Mouse (Mus musculus) mouse trophoblast stem cell (cell line): Measurements from ENCODE around the gene Ctdspl.

ENCODE experiments used
- in situ Hi-C, 2 experiments: fragments of 300-500 bp; cut with MseI, MboI; formaldehyde crosslinking; loops; 2 replicates in 1 of 2; 3 replicates in 1 of 2; pipeline ENCODE4 v1.15.1; 2025

The Ctdspl gene

GRCm38 (mm10) chr9:118949124-118949523, 22.9 kb downstream of the Ctdspl start:
- in situ Hi-C loops: no loop called here

DNA sequence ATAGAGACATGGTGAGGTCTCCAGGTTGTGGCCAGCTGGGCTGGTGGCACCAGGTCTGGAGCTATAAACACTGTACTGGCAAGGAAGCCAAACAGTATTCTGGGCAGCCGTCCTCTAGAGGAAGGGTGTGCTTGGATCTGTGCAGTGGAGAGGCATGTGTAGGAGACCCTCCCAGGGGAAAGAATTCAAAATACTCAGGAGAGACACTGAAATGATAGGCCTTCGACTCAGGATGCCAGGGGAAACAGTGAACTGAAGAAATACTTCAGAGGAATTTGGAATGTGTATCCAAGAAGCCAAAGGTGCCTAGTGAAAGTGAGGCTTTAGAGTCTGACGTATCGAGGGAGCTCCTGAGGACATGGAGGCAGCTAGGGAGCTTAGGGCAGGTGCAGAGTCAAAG, 23.4 kb downstream of the Ctdspl start:
- in situ Hi-C loops: no loop called here

DNA sequence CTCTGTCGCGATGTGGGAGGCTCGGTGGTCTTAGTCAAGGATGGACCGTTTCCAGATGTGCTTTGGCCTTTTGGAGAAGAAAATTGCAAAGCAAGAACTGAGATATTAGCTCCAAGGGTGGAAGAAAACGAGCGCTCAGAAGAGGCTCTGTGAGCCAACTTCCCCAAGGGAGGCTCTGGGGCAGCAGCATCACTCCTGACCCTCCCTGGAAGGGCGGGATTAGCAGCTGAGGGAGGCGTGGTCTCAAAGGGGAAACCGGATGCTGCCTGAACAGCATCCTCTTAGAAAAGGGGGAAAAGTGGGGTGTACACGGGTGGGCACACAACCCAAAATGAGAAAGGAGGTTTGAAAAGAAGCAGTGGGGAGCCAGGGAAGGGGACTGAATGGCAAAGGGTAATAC, 23.8 kb downstream of the Ctdspl start:
- in situ Hi-C loops: no loop called here

GRCm38 (mm10) chr9:118950751-118951150, 24.5 kb downstream of the Ctdspl start:
- in situ Hi-C loops: no loop called here

GRCm38 (mm10) chr9:118951381-118951780, 25.1 kb downstream of the Ctdspl start:
- in situ Hi-C loops: no loop called here

DNA sequence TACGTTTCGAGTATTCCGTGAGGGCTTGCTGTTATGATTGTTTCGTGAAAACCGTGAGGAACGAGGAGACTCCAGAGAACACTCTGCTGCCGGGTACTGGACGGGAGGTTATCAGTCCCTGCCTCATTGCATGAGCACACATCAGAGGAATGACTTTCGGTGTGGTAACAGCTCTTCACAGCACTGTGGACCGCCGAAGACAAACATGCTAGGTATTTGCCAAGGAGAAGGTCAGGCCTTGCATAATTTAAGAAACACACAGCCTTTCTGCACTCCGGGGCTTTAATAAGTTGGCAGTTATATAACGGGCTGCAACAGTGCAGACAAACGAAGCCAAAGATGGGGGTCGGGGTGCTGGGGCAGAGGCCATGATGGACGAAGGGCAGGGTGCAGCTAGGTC, 25.9 kb downstream of the Ctdspl start:
- in situ Hi-C loops: no loop called here

DNA sequence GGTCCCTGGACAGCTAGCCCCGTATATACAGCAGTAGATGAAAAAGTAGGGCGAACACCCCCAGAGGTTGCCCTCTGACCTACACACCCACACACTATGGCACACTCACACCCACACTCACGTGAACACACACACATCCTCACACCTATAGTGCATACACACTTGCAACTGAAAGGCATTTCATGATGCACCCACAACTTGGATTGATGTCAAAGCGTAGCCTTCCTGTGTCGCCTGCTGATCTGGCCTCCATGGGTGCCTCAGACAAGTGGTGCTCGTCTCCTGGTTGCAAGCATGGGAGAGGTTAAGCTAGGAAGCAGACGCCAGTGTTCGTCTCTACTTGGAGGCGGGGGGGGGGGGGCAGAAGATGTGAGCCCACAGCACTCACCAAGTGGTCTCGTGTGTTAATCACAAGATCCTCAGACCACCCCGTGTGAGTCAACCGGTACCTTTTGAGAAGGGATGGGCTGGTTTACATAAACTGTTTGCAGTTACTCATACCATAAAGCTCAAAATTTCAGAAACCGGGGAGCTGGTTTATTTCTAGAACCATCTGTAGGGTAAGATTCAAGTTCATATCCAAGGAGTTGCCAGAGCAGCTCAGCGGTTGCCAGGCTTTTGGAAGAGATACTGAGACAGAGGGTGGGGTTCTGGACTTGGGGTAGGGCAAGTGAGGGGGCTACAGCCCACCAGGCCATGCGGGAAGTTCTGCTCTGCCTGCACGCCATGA, 27.4 kb downstream of the Ctdspl start:
- in situ Hi-C loops: no loop called here

DNA sequence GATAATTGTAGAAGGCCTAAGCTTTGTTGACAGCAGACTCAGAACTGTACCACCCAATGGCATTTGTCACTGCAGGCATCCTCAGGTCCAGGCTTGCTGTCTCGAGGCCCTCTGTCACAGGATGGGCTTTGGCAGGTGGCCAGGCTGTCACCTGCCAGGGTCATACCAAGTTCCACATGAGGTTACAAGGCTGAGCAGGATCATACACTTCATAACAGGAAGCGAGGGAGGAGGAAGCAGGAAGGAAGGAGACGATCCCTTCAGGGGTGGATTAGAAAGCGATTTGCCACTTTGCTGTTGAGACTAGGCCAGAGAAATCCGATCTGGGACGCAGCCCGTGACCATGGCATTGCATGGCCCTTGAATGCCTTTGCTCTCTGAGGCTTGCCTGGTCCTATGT, 32.5 kb downstream of the Ctdspl start:
- in situ Hi-C loops: no loop called here

- in situ Hi-C loops: no loop called here
Observed at GRCm38 (mm10) chr9:118960415-118961091, 34.3 kb downstream of the Ctdspl start.

- in situ Hi-C loops: no loop called here
Observed at GRCm38 (mm10) chr9:118963149-118963548, 36.9 kb downstream of the Ctdspl start.

DNA sequence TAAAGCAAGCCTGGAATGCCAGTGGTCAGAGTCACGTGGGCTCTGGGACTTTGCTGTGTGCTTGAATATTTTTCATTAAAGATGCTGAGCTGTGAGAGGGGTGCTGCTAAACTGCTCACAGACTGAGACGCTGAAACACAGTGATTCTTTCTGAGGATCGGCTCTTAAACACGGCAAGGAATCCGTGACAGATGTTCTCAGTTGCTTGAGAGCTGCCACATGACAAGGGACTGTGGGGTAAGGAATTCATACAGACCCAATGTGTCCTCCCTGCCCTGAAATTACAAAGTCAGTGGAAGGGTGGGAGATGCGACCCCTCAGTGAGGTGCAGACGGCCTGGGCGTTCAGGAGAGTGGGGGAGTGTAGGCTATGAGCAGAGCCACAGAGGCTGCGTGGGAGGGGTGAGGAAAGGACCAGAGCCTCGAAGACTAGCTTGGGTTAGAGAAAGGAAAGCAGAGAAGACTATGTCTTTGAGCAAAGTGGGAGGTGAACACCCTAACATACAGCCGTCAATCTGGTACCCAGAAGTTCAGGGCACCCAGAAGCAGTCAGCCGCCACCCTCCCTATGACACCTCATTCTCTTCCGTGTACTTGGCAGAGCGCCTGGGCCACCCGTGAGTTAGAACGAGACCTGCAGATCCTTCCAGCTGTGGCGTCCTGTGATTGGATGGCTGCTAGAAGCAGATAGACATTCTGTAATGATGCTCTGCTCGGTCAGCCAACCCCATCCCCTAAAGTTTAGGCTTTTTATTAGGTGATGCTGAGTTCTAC, 38.2 kb downstream of the Ctdspl start:
- in situ Hi-C loops: no loop called here

DNA sequence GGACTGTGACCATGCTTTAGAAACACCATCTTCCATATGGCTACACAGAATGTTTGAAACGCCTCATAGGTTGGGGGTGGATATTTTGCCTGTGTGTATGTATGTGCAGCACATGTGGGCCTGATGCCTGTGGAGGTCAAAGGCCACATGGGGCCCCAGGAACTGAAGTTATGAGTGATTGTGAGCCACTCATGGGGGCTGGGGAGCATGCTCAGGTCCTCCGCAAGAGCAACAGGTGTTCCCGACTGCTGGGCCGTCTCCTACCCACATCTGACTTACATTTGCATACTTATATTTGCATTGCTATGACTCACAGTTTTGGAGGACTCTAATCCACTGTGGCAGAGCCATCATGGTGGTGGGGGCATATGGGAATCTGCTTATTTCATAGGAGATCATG, 43.6 kb downstream of the Ctdspl start:
- in situ Hi-C loops: no loop called here

GRCm38 (mm10) chr9:118973028-118973427, 46.8 kb downstream of the Ctdspl start:
- in situ Hi-C loops: no loop called here

- in situ Hi-C loops: no loop called here
Observed at GRCm38 (mm10) chr9:118973566-118973965, 47.3 kb downstream of the Ctdspl start.

DNA sequence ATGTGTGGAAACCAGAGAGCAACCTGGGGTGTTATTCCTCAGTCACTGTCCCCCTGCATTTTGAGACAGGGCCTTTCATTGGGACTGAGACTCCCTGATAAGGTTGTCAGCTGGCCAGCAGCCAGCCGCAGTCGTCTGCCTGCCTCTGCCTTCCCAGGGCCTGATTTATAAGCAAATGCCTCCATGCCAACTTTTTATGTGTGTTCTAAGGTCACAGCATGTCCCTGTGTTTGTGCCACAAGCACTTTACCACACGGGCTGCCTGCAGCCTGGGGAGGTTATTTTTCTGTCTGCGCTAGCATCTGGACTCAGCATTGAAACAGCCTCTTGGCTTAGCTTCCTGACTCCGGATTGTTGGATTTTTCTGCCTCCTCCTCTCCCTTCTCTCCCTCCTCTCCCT, 47.9 kb downstream of the Ctdspl start:
- in situ Hi-C loops: no loop called here

DNA sequence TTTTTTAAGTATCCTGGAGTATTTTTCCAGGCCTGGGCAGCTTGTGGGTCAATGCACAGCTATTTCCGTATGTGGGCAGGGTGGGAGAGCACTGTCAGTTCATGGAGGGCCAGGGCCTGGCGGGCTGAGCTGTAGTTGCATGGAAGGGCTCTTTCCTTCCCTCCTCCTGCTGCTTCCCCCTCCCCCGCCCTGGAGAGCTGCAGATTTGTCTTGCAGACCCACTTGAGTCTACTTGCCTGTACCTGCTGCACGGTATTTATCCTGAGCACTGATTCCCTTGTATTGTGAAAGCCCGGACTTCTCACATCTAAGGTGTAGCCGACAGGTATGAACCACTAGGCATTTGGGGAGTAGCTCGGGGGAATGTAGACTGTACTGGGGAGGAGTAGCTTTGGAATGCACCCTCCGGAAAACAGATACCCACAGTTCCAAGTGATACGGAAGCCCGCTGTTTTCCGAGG, 49.0 kb downstream of the Ctdspl start:
- in situ Hi-C loops: no loop called here

- in situ Hi-C loops: no loop called here
Observed at GRCm38 (mm10) chr9:118975758-118976157, 49.5 kb downstream of the Ctdspl start.

DNA sequence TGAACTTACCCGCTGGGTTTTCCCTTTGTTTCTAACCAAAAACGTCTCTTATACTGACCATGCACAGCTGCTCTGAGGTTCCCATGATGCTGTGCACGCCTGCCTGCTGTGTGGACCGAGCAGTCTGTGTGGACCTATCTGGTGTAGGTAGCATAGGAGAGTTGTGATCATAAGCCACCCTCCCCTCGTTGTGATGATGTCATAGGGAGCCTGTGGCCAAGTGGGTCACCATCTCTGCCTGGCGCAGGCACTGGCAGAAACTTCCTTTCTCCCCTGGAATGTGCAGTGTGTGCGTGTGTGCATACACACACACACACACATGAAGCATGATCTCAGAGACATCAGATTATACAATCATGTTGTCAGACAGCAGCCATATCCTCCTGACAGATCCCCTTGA, 50.3 kb downstream of the Ctdspl start:
- in situ Hi-C loops: no loop called here

- in situ Hi-C loops: no loop called here
Observed at GRCm38 (mm10) chr9:118977425-118977824, 51.2 kb downstream of the Ctdspl start.

DNA sequence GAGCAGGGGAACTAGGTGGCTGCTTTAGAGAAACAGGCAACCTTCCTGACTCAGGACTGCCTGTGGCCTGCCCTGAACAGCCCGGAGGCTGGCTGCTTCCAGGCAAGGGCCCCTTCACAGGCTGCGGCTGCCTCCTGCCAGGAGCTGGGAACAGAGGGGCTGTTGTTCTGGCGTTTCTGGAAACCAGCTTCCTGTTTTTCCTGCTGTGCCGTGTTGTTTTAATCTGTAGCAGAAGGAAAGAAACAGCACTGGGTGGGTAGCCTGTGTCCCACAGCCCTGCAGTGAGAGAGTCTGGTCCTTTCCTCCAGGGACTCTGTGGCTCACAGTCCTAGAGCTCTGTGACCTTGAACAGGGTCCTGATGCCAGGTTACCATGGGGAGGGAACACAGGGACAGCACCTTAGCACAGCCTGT, 54.2 kb downstream of the Ctdspl start:
- in situ Hi-C loops: no loop called here

GRCm38 (mm10) chr9:118984650-118985432, 58.6 kb downstream of the Ctdspl start:
- in situ Hi-C loops: no loop called here

DNA sequence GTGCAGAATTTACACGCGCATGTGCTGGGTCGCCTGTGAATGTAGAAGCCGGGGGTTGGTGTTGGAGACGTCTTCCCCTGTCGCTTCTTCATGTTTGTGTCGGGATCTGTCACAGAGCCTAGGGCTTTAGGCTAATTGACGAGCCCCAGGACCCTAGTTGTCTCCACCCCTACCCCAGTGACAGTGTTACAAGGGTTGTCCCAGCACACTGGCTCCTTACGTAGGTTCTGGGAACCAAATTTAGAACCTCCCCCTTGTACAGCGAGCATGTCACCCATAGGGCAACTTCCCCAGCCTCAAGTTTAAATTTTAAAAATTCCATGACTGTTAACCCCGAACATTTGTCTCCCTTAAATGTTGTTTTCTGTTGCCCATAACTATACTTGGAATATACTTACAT, 60.0 kb downstream of the Ctdspl start:
- in situ Hi-C loops: no loop called here
